Comparison of ENCODE assay signal across 8 mouse cellular contexts in the genomic region with DNA sequence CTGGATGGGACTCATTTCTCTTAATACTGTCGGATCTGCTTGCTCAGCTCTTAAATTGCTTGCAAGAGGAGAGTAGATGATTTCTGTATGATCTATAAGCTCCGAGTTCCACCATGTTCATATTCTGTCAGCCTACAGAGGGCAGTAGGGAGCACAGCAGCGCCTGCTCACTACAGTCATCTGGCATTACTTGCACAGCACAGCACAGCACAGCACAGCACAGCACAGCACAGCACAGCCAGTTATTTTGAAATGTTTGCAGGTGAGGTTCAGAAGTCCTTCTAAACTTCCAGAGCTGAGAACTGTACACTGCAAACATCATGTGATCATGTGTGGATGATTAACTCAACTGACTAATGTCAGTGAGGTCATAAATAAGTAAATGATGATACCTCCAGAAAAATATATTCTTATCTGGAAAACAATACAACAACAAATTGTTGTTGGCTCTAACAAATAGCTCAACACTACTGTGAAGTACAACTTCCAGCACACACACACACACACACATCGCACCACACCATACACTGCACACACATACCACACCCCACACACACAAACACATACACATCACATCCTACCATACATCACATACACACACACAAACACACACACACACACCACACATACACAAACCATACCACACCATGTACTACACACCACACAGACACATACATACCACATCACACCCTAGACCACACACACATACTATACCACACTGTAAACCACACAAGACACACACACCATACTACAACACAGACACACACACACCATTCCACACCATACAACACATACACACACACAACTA. TPM values are rescaled to one million over a fixed set of nuclear protein-coding genes. Genes with fewer than 3 reads are reported as not detected.
A peak's percentile ranks its signal among the peaks of the same experiment; 100 is the strongest.
DNase-seq lines count a peak whose midpoint lies in the region; ATAC-seq and TF ChIP-seq lines count a peak whose summit lies in the region.

No protein-coding gene starts in this region.

- H3K9me3 ChIP-seq in liver, embryonic 16.5 days (replicated peaks; ENCODE audit: control insufficient read depth, low read length), result no peaks in the 10 kb centered on the region
- no peaks in the 10 kb centered on the region for H3K9me3 ChIP-seq in neural tube, embryonic 12.5 days

- no peak overlapping the region for H3K27ac ChIP-seq in liver, embryonic 16.5 days (ENCODE audit: low read length)
- H3K27ac ChIP-seq in neural tube, embryonic 12.5 days, result no peak overlapping the region

- H3K4me2 ChIP-seq in liver, embryonic 16.5 days (ENCODE audit: low read depth, low read length), result no peak overlapping the region
- H3K4me2 ChIP-seq in neural tube, embryonic 12.5 days (replicated peaks), result no peak overlapping the region

- H3K4me3 ChIP-seq in liver, embryonic 16.5 days (ENCODE audit: low read depth, low read length), result no peak overlapping the region
- no peak overlapping the region for H3K4me3 ChIP-seq in neural tube, embryonic 12.5 days

- H3K9ac ChIP-seq in liver, embryonic 16.5 days (ENCODE audit: low read depth, low read length), result no peak overlapping the region
- no peak overlapping the region for H3K9ac ChIP-seq in neural tube, embryonic 12.5 days

- in situ Hi-C loops in Patski (cut with MboI; ENCODE audit: low pct_unique_long_range_greater_than_20kb), result no loop called here

- 37% methylated on average over 4 of the region's 4 CpGs for WGBS in liver, embryonic 16.5 days (ENCODE audit: insufficient replicate concordance)
- WGBS in neural tube, embryonic 12.5 days, result 54% methylated on average over 4 of the region's 4 CpGs

- POLR2A ChIA-PET in Patski (lab: Charles Lee), result no interaction called here

- CTCF ChIA-PET in Patski (lab: Charles Lee), result no interaction called here

- no peaks in the 10 kb centered on the region for H3K36me3 ChIP-seq in liver, embryonic 16.5 days (ENCODE audit: control insufficient read depth, insufficient read depth)
- no peaks in the 10 kb centered on the region for H3K36me3 ChIP-seq in neural tube, embryonic 12.5 days

- H3K4me1 ChIP-seq in liver, embryonic 16.5 days (ENCODE audit: control insufficient read depth, low read depth, low read length), result no peaks in the 10 kb centered on the region
- H3K4me1 ChIP-seq in neural tube, embryonic 12.5 days, result no peaks in the 10 kb centered on the region

- no peak for ATAC-seq in Patski
- ATAC-seq in liver, embryonic 16.5 days (ENCODE audit: low read depth), result peak; percentile 97
- peak; percentile 85 for ATAC-seq in neural tube, embryonic 12.5 days (ENCODE audit: low FRiP score, low read depth)

- TF ChIP-seq CTCF in Patski (IDR thresholded peaks at IDR 0.05), result peak; percentile 59

- peak; percentile 66 for DNase-seq in A20 (ENCODE audit: low read depth, low spot score)
- no peak for DNase-seq in Patski (ENCODE audit: low read depth, low spot score)
- peak; percentile 78 to 83 for DNase-seq in cerebellum, postnatal 10 days
- peak; percentile 36 to 82 for DNase-seq in frontal cortex, adult 2 months (ENCODE audit: extremely low spot score in 1 of 2, low spot score in 1 of 2)
- peak; percentile 24 to 45 for DNase-seq in kidney, adult 8-10 months
- peak; percentile 72 for DNase-seq in thymus, postnatal 14 days

- no peaks in the 10 kb centered on the region for H3K27me3 ChIP-seq in Patski
- H3K27me3 ChIP-seq in liver, embryonic 16.5 days (ENCODE audit: control insufficient read depth, insufficient read depth, low read depth, low read length), result no peaks in the 10 kb centered on the region
- no peaks in the 10 kb centered on the region for H3K27me3 ChIP-seq in neural tube, embryonic 12.5 days (replicated peaks)

RNA-seq across cellular contexts. Expression of gene 5730522E02Rik, which starts 9.4 kb away (rescaled TPM):
- polyA plus RNA-seq in Patski (2021), result not detected
- polyA plus RNA-seq in frontal cortex, adult 2 months (2012; rRNA removed), result 8.3 and 11.8 TPM in 2 replicates
- 0.09 and 0.13 TPM in 2 replicates for polyA plus RNA-seq in liver, embryonic 16.5 days (2015; fragmentation: Nextera tagmentation; extraction: Ambion mirVana)
- polyA plus RNA-seq in neural tube, embryonic 12.5 days (2016; fragmentation: Nextera tagmentation; extraction: Ambion mirVana), result 7.7 and 8.9 TPM in 2 replicates
